Mouse (Mus musculus) thymus, adult 2 months (tissue): Measurements from ENCODE around the gene Hmgcs1. TPM values are rescaled to one million over a fixed set of nuclear protein-coding genes. Genes with fewer than 3 reads are reported as not detected.

Source experiments
- DNase-seq: peaks from one replicate; pipeline ENCODE4 v3.0.0; 2021
- H3K27ac ChIP-seq: fragments of 200-500 bp; 2 replicates; pipeline ENCODE4 v1.5.1; 2012; ENCODE audit warnings: low read length, control low read depth; ENCODE audit not compliant: control insufficient read depth, insufficient read depth
- H3K27me3 ChIP-seq: fragments of 200-500 bp; 2 replicates; pipeline ENCODE4 v1.6.1; 2012; ENCODE audit warnings: mild to moderate bottlenecking, low read length, moderate library complexity, mixed read lengths; ENCODE audit not compliant: control insufficient read depth, insufficient read depth
- H3K36me3 ChIP-seq: fragments of 200-500 bp; 2 replicates; pipeline ENCODE4 v1.6.1; 2012; ENCODE audit warnings: mild to moderate bottlenecking, low read length, moderate library complexity; ENCODE audit not compliant: control insufficient read depth, insufficient read depth
- H3K4me1 ChIP-seq: fragments of 200-500 bp; replicated peaks from 2 replicates; pipeline ENCODE4 v1.6.1; 2012; ENCODE audit warnings: low read length; ENCODE audit not compliant: control insufficient read depth, insufficient read depth
- H3K4me3 ChIP-seq: fragments of 200-500 bp; 2 replicates; pipeline ENCODE4 v1.5.1; 2012; ENCODE audit warnings: mild to moderate bottlenecking, low read length, control low read depth, moderate library complexity; ENCODE audit not compliant: control insufficient read depth, insufficient read depth
- CTCF ChIP-seq: fragments of 200-500 bp; IDR thresholded peaks from 2 replicates; pipeline ENCODE4 v1.5.1; 2012; ENCODE audit warnings: mild to moderate bottlenecking, control low read depth, low read length, moderate library complexity, borderline replicate concordance; ENCODE audit not compliant: control insufficient read depth, poor library complexity, insufficient read depth; ENCODE audit errors: extremely low read depth
- POLR2A ChIP-seq: fragments of 200-500 bp; IDR thresholded peaks from 2 replicates; pipeline ENCODE4 v1.6.1; 2012; ENCODE audit warnings: mild to moderate bottlenecking, low read length, control low read depth, moderate library complexity; ENCODE audit not compliant: control insufficient read depth, poor library complexity, insufficient read depth; ENCODE audit errors: extremely low read depth
- WGBS: fragments of 180-500 bp; shearing (Covaris S2); methylation state at CpG from one replicate; pipeline ENCODE4 v1.1.7; 2018; 5-methylcytosine and 5-hydroxymethylcytosine counted together
- polyA plus RNA-seq: library from polyadenylated mRNA; depleted of rRNA; stranded (reverse); fragments of >200 nt; gene quantifications from 2 replicates; pipeline ENCODE4 v1.2.3, GENCODE M21; 2012

Gene Hmgcs1
- polyA plus RNA-seq, 1 experiment: 13.3 TPM

GRCm38 (mm10) chr13:119722447-119722846, 32.3 kb downstream of the Hmgcs1 start:
- WGBS: 94% methylated on average over 3 of the region's 3 CpGs
- no peak for DNase-seq
- Histone ChIP-seq H3K4me1 (no peaks in the 10 kb centered on the region), H3K27me3 (no peaks in the 10 kb centered on the region), H3K4me3 (no peak overlapping the region), H3K27ac (no peak overlapping the region), H3K36me3 (peaks cover 11% of the 10 kb centered on the region; the same call in 1 of the 2 replicates)
- TF ChIP-seq CTCF (no peak), POLR2A (no peak)

DNA sequence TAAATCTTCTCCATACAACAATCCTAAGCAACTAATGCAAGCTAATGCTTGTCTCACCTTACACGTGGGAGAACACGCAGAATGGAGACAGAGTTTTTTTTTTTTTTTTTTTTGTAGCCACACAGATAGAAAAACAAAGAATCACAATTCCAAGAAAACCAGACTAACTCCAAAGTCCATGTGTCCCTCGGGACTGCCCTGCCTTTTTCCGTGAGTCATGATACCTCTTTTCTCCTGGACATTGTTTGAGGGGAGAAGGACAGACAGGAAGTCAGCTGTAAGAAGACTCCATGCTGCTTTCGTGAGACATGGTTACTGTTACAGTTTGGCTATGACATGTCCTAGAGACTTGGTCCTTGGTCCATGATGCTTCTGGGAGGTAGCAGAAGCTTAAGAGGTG, 33.2 kb downstream of the Hmgcs1 start:
- Histone ChIP-seq H3K36me3 (peaks cover 12% of the 10 kb centered on the region; the same call in 1 of the 2 replicates), H3K27me3 (no peaks in the 10 kb centered on the region), H3K27ac (no peak overlapping the region), H3K4me3 (no peak overlapping the region), H3K4me1 (no peaks in the 10 kb centered on the region)
- no peak for DNase-seq
- TF ChIP-seq POLR2A (no peak), CTCF (no peak)
- 87% methylated on average over 5 of the region's 5 CpGs for WGBS

DNA sequence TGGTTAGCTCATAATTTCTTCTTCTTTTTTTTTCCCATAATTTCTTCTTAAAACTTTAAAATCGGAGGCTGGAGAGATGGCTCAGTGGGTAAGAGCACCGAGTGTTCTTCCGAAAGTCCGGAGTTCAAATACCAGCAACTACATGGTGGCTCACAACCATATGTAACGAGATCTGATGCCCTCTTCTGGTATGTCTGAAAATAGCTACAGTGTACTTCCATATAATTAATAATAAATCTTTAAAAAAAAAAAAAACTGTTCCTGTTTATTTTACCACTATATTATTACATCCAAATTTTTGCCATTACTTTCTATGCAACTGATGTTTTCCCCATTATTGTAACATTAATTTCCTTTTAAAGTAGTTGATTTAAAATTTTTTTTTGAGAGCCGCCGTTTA, 34.4 kb downstream of the Hmgcs1 start:
- 83% methylated on average over 7 of the region's 7 CpGs for WGBS
- H3K4me1 ChIP-seq: no peaks in the 10 kb centered on the region
- H3K4me3 ChIP-seq: no peak overlapping the region
- no peak overlapping the region for H3K27ac ChIP-seq
- H3K27me3 ChIP-seq: no peaks in the 10 kb centered on the region
- DNase-seq: no peak
- peaks cover 12% of the 10 kb centered on the region; the same call in 1 of the 2 replicates for H3K36me3 ChIP-seq
- TF ChIP-seq CTCF (no peak), POLR2A (no peak)

- Histone ChIP-seq H3K27me3 (no peaks in the 10 kb centered on the region), H3K4me3 (no peak overlapping the region), H3K27ac (no peak overlapping the region), H3K4me1 (no peaks in the 10 kb centered on the region), H3K36me3 (peaks cover 12% of the 10 kb centered on the region; the same call in 1 of the 2 replicates)
- no peak for DNase-seq
- WGBS: 95% methylated on average over 26 of the region's 26 CpGs
- TF ChIP-seq POLR2A (no peak), CTCF (no peak)
Measured at GRCm38 (mm10) chr13:119727608-119728387, 37.6 kb downstream of the Hmgcs1 start.

- Histone ChIP-seq H3K4me3 (no peak overlapping the region), H3K27me3 (no peaks in the 10 kb centered on the region), H3K4me1 (no peaks in the 10 kb centered on the region), H3K27ac (no peak overlapping the region), H3K36me3 (peaks cover 12% of the 10 kb centered on the region; the same call in 1 of the 2 replicates)
- 92% methylated on average over 7 of the region's 7 CpGs for WGBS
- TF ChIP-seq CTCF (no peak), POLR2A (no peak)
- DNase-seq: no peak
Measured at GRCm38 (mm10) chr13:119729406-119729805, 39.2 kb downstream of the Hmgcs1 start.

- 67% methylated on average over 6 of the region's 6 CpGs for WGBS
- H3K27me3 ChIP-seq: no peaks in the 10 kb centered on the region
- H3K4me1 ChIP-seq: no peaks in the 10 kb centered on the region
- no peak for DNase-seq
- H3K27ac ChIP-seq: no peak overlapping the region
- H3K36me3 ChIP-seq: peaks cover 5% of the 10 kb centered on the region; the same call in 1 of the 2 replicates
- no peak for TF ChIP-seq POLR2A
- no peak overlapping the region for H3K4me3 ChIP-seq
Measured at GRCm38 (mm10) chr13:119731448-119731847, 41.3 kb downstream of the Hmgcs1 start.
